Mouse (Mus musculus) left cerebral cortex, adult 11 months (tissue): ENCODE results near the gene Anxa6.

ENCODE experiments used
- DNase-seq: peaks from one replicate; pipeline ENCODE4 v3.0.0; 2022; ENCODE audit warnings: low spot score

The Anxa6 gene

GRCm38 (mm10) chr11:54998284-54998683 is 35.0 kb downstream of the Anxa6 start:
- peak; percentile 43 for DNase-seq

- DNase-seq, result no peak
These were observed 37.1 kb downstream of the Anxa6 start for GRCm38 (mm10) chr11:54996176-54996575.

- no peak for DNase-seq
These were observed 43.3 kb downstream of the Anxa6 start for GRCm38 (mm10) chr11:54989920-54990319.

- no peak for DNase-seq
These were observed 44.4 kb downstream of the Anxa6 start for GRCm38 (mm10) chr11:54988754-54989349.

GRCm38 (mm10) chr11:54987974-54988373 is 45.3 kb downstream of the Anxa6 start:
- no peak for DNase-seq

- no peak for DNase-seq
These were observed 48.2 kb downstream of the Anxa6 start for GRCm38 (mm10) chr11:54985086-54985485.

- DNase-seq, result no peak
These were observed 48.7 kb downstream of the Anxa6 start for GRCm38 (mm10) chr11:54984581-54984980.

- peak; percentile 55 for DNase-seq
These were observed 49.2 kb downstream of the Anxa6 start for GRCm38 (mm10) chr11:54984085-54984484.

- no peak for DNase-seq
These were observed 50.7 kb downstream of the Anxa6 start for GRCm38 (mm10) chr11:54982520-54982919.

- no peak for DNase-seq
These were observed 51.6 kb downstream of the Anxa6 start for GRCm38 (mm10) chr11:54981630-54982029.

- no peak for DNase-seq
These were observed 55.8 kb downstream of the Anxa6 start for GRCm38 (mm10) chr11:54977385-54977937.

GRCm38 (mm10) chr11:54976351-54976750 is 56.9 kb downstream of the Anxa6 start:
- DNase-seq, result no peak

- DNase-seq, result no peak
These were observed 57.5 kb downstream of the Anxa6 start for GRCm38 (mm10) chr11:54975756-54976155.

GRCm38 (mm10) chr11:54975340-54975739 is 57.9 kb downstream of the Anxa6 start:
- no peak for DNase-seq

GRCm38 (mm10) chr11:54974639-54975038 is 58.6 kb downstream of the Anxa6 start:
- no peak for DNase-seq

- no peak for DNase-seq
These were observed 59.6 kb downstream of the Anxa6 start for GRCm38 (mm10) chr11:54973481-54974212.

GRCm38 (mm10) chr11:54972789-54973188 is 60.5 kb downstream of the Anxa6 start:
- no peak for DNase-seq

GRCm38 (mm10) chr11:54972049-54972723 is 61.1 kb downstream of the Anxa6 start:
- no peak for DNase-seq

GRCm38 (mm10) chr11:54971365-54972048 is 61.7 kb downstream of the Anxa6 start:
- DNase-seq, result no peak

GRCm38 (mm10) chr11:54965234-54965633 is 68.0 kb downstream of the Anxa6 start:
- no peak for DNase-seq

- DNase-seq, result no peak
These were observed 70.4 kb downstream of the Anxa6 start, which contains the start of gene Tnip1 for GRCm38 (mm10) chr11:54962810-54963209. Gene Tnip1 (minus strand): TSS chr11:54962917.

GRCm38 (mm10) chr11:54961921-54962320 is 71.3 kb downstream of the Anxa6 start:
- DNase-seq, result no peak
